Mouse (Mus musculus) stomach, postnatal 0 days (tissue): ENCODE data around the gene Asna1. TPM values are rescaled to one million over a fixed set of nuclear protein-coding genes. Genes with fewer than 3 reads are reported as not detected.
A peak's percentile ranks its signal among the peaks of the same experiment; 100 is the strongest.

Source experiments
- ATAC-seq: fragments of 200-750 bp; cut with Nextera tagmentation; 2 replicates; pipeline ENCODE4 v1.8.0; 2017; ENCODE audit not compliant: low FRiP score, low TSS enrichment
- DNase-seq: peaks from one replicate; pipeline ENCODE4 v3.0.0-alpha.2; 2016; ENCODE audit warnings: low spot score
- H3K27ac ChIP-seq: fragments of 300-500 bp; sonication (generic); replicated peaks from 2 replicates; pipeline ENCODE4 v1.5.1; 2014; ENCODE audit warnings: mild to moderate bottlenecking, control low read depth
- H3K27me3 ChIP-seq: fragments of 300-500 bp; sonication (generic); 2 replicates; pipeline ENCODE4 v1.6.1; 2014; ENCODE audit warnings: low read length; ENCODE audit not compliant: control insufficient read depth, insufficient read depth
- H3K36me3 ChIP-seq: fragments of 300-500 bp; sonication (generic); 2 replicates; pipeline ENCODE4 v1.6.1; 2014; ENCODE audit warnings: low read length, mixed read lengths; ENCODE audit not compliant: control insufficient read depth, insufficient read depth
- H3K4me1 ChIP-seq: fragments of 300-500 bp; sonication (generic); replicated peaks from 2 replicates; pipeline ENCODE4 v1.6.1; 2014; ENCODE audit warnings: antibody characterized with exemption; ENCODE audit not compliant: control insufficient read depth, insufficient read depth
- H3K4me2 ChIP-seq: fragments of 300-500 bp; sonication (generic); replicated peaks from 2 replicates; pipeline ENCODE4 v1.6.1; 2014; ENCODE audit warnings: low read depth, mild to moderate bottlenecking, control low read depth, moderate library complexity
- H3K4me3 ChIP-seq: fragments of 300-500 bp; sonication (generic); 2 replicates; pipeline ENCODE4 v1.5.1; 2014; ENCODE audit warnings: low read depth, low read length, control low read depth
- H3K9ac ChIP-seq: fragments of 300-500 bp; sonication (generic); 2 replicates; pipeline ENCODE4 v1.6.1; 2014; ENCODE audit warnings: mild to moderate bottlenecking, low read length, control low read depth, mixed read lengths
- H3K9me3 ChIP-seq: fragments of 300-500 bp; sonication (generic); 2 replicates; pipeline ENCODE4 v1.6.1; 2016; ENCODE audit warnings: low read length; ENCODE audit not compliant: control insufficient read depth
- CTCF ChIP-seq: IDR thresholded peaks from 2 replicates; pipeline ENCODE4 v1.5.1; 2016; ENCODE audit warnings: antibody characterized with exemption, low read depth, mild to moderate bottlenecking, moderate library complexity
- EP300 ChIP-seq: optimal IDR thresholded peaks from 2 replicates; pipeline ENCODE3; 2016; ENCODE audit warnings: antibody characterized with exemption
- WGBS: fragments of 180-500 bp; shearing (Covaris S2); extraction: QIAGEN DNeasy Blood & Tissue Kit; methylation state at CpG from one replicate; pipeline ENCODE4 v1.1.7; 2014; 5-methylcytosine and 5-hydroxymethylcytosine counted together
- polyA plus RNA-seq: library from polyadenylated mRNA; unstranded; fragments of >200 nt; fragmentation: Nextera tagmentation; extraction: Ambion mirVana; gene quantifications from 2 replicates; pipeline ENCODE4 v1.2.1, GENCODE M21; 2015

The Asna1 gene
- polyA plus RNA-seq, 1 experiment from 2014 or later, result 68.0 TPM

- H3K27ac ChIP-seq, result peak within 1 kb of the TSS; percentile 99
- WGBS, result under 1% methylated on average over 55 of the region's 59 CpGs
Measured at GRCm38 (mm10) chr8:85036718-85037365, 11.8 kb upstream of the Asna1 start, which contains the start of gene Tnpo2. TSS of gene Tnpo2 (plus strand) at chr8:85036915.

GRCm38 (mm10) chr8:85036381-85036717, 11.3 kb upstream of the Asna1 start:
- under 1% methylated on average over 9 of the region's 9 CpGs for WGBS
- peak overlapping the region; percentile 90 for H3K27ac ChIP-seq
- H3K27me3 ChIP-seq, result no peaks in the 10 kb centered on the region
- peak overlapping the region; percentile 61 for H3K9ac ChIP-seq
- TF ChIP-seq CTCF (no peak), EP300 (no peak)
- H3K36me3 ChIP-seq, result peaks cover 19% of the 10 kb centered on the region
- peak; percentile 19; the same call in 1 of the 2 replicates for ATAC-seq
- H3K4me2 ChIP-seq, result peak overlapping the region; percentile 79
- H3K4me3 ChIP-seq, result peak overlapping the region; percentile 79
- no peaks in the 10 kb centered on the region for H3K4me1 ChIP-seq
- no peak for DNase-seq
- no peaks in the 10 kb centered on the region for H3K9me3 ChIP-seq

More at GRCm38 (mm10) chr8:85036718-85037365, 11.8 kb upstream of the Asna1 start, which contains the start of gene Tnpo2:
- H3K4me1 ChIP-seq, result no peaks in the 10 kb centered on the region
- peak within 1 kb of the TSS; percentile 95 for H3K4me2 ChIP-seq
- no peaks in the 10 kb centered on the region for H3K27me3 ChIP-seq
- TF ChIP-seq CTCF, result no peak
- no peak for TF ChIP-seq EP300
- peaks cover 18% of the 10 kb centered on the region for H3K36me3 ChIP-seq
- no peaks in the 10 kb centered on the region for H3K9me3 ChIP-seq
- ATAC-seq, result peak; percentile 86
- peak within 1 kb of the TSS; percentile 79 for H3K4me3 ChIP-seq
- peak; percentile 92 for DNase-seq
- H3K9ac ChIP-seq, result peak within 1 kb of the TSS; percentile 86

- Histone ChIP-seq H3K4me3 (peak overlapping the region; percentile 79), H3K27me3 (no peaks in the 10 kb centered on the region), H3K36me3 (peaks cover 23% of the 10 kb centered on the region), H3K4me2 (peak overlapping the region; percentile 79), H3K9me3 (no peaks in the 10 kb centered on the region), H3K9ac (peak overlapping the region; percentile 61), H3K27ac (peak overlapping the region; percentile 90), H3K4me1 (no peaks in the 10 kb centered on the region)
- peak; percentile 61 for DNase-seq
- no peak for TF ChIP-seq EP300
- no peak for TF ChIP-seq CTCF
- WGBS, result 0% methylated on average over 15 of the region's 15 CpGs
- peak; percentile 18; the same call in 1 of the 2 replicates for ATAC-seq
Measured at GRCm38 (mm10) chr8:85035728-85036310, 10.7 kb upstream of the Asna1 start.

- WGBS, result 4% methylated on average over 12 of the region's 12 CpGs
- peak overlapping the region; percentile 90 for H3K27ac ChIP-seq
Measured at GRCm38 (mm10) chr8:85035165-85035727, 10.2 kb upstream of the Asna1 start.

GRCm38 (mm10) chr8:85034764-85035163, 9.7 kb upstream of the Asna1 start:
- peak; percentile 85 for DNase-seq
- Histone ChIP-seq H3K36me3 (peaks cover 21% of the 10 kb centered on the region), H3K4me2 (peak overlapping the region; percentile 79), H3K27ac (peak overlapping the region; percentile 90), H3K9me3 (no peaks in the 10 kb centered on the region), H3K4me3 (peak overlapping the region; percentile 79), H3K27me3 (no peaks in the 10 kb centered on the region), H3K9ac (no peak overlapping the region; the same call in 1 of the 2 replicates), H3K4me1 (no peaks in the 10 kb centered on the region)
- ATAC-seq, result no peak
- WGBS, result 2% methylated on average over 12 of the region's 13 CpGs
- TF ChIP-seq EP300, result no peak
- no peak for TF ChIP-seq CTCF

More at GRCm38 (mm10) chr8:85035165-85035727, 10.2 kb upstream of the Asna1 start:
- Histone ChIP-seq H3K9me3 (no peaks in the 10 kb centered on the region), H3K4me3 (peak overlapping the region; percentile 79), H3K36me3 (peaks cover 18% of the 10 kb centered on the region), H3K4me1 (no peaks in the 10 kb centered on the region), H3K9ac (peak overlapping the region; percentile 61), H3K27me3 (no peaks in the 10 kb centered on the region), H3K4me2 (peak overlapping the region; percentile 79)
- TF ChIP-seq CTCF (no peak), EP300 (no peak)
- DNase-seq (no peak), ATAC-seq (no peak)

- H3K27ac ChIP-seq, result peak overlapping the region; percentile 30; the same call in 1 of the 2 replicates
- H3K9ac ChIP-seq, result no peak overlapping the region
- 42% methylated on average over 1 of the region's 1 CpGs for WGBS
- ATAC-seq, result no peak
- no peaks in the 10 kb centered on the region; the same call in 1 of the 2 replicates for H3K4me1 ChIP-seq
- H3K4me2 ChIP-seq, result no peak overlapping the region
- H3K4me3 ChIP-seq, result no peak overlapping the region
- H3K9me3 ChIP-seq, result no peaks in the 10 kb centered on the region
- TF ChIP-seq EP300, result no peak
- no peak for TF ChIP-seq CTCF
- H3K27me3 ChIP-seq, result no peaks in the 10 kb centered on the region
- H3K36me3 ChIP-seq, result peaks cover 22% of the 10 kb centered on the region
- DNase-seq, result no peak
Measured at GRCm38 (mm10) chr8:85033867-85034266, 8.8 kb upstream of the Asna1 start.
